Mouse (Mus musculus): ENCODE results near the gene Baat.
"Not testable (repeated sequence)": the region's sequence is repeated elsewhere in the genome, so short reads cannot be mapped to it uniquely, and the experiment has no call there.

- TF ChIP-seq POLR2A (IDR thresholded peaks at IDR 0.05; ENCODE audit: low read depth, low read length); CTCF (conservative IDR thresholded peaks at IDR 0.05; ENCODE audit: insufficient read depth, insufficient read length, low read depth, low read length): not testable (repeated sequence)
Measured at GRCm38 (mm10) chr4:49510236-49510835, 4.0 kb upstream of the Baat start.
